Mouse (Mus musculus) kidney, postnatal 0 days (tissue): ENCODE measurements around the gene Tdrd1. TPM values are rescaled to one million over a fixed set of nuclear protein-coding genes. Genes with fewer than 3 reads are reported as not detected.
A peak's percentile ranks its signal among the peaks of the same experiment; 100 is the strongest.

Source experiments
- ATAC-seq: fragments of 200-750 bp; cut with Nextera tagmentation; replicated peaks from 2 replicates; pipeline ENCODE4 v1.8.0; 2017; ENCODE audit warnings: low read depth, moderate number of reproducible peaks, moderate TSS enrichment, moderate library complexity; ENCODE audit not compliant: low FRiP score
- DNase-seq: peaks from one replicate; pipeline ENCODE4 v3.0.0-alpha.2; 2016; ENCODE audit warnings: low spot score
- H3K27ac ChIP-seq: fragments of 300-500 bp; sonication (generic); 2 replicates; pipeline ENCODE4 v1.5.1; 2014; ENCODE audit warnings: mild to moderate bottlenecking
- H3K27me3 ChIP-seq: fragments of 300-500 bp; sonication (generic); 2 replicates; pipeline ENCODE4 v1.6.1; 2014; ENCODE audit warnings: low read length, mixed read lengths; ENCODE audit not compliant: insufficient read depth
- H3K36me3 ChIP-seq: fragments of 300-500 bp; sonication (generic); 2 replicates; pipeline ENCODE4 v1.6.1; 2014; ENCODE audit warnings: low read length, mixed read lengths; ENCODE audit not compliant: insufficient read depth
- H3K4me1 ChIP-seq: fragments of 300-500 bp; sonication (generic); replicated peaks from 2 replicates; pipeline ENCODE4 v1.6.1; 2014; ENCODE audit warnings: antibody characterized with exemption, low read length, mixed read lengths; ENCODE audit not compliant: insufficient read depth
- H3K4me2 ChIP-seq: fragments of 300-500 bp; sonication (generic); 2 replicates; pipeline ENCODE4 v1.6.1; 2014; ENCODE audit warnings: mild to moderate bottlenecking, low read length, moderate library complexity, mixed read lengths
- H3K4me3 ChIP-seq: fragments of 300-500 bp; sonication (generic); replicated peaks from 2 replicates; pipeline ENCODE4 v1.5.1; 2014; ENCODE audit warnings: low read depth, low read length
- H3K9ac ChIP-seq: fragments of 300-500 bp; sonication (generic); 2 replicates; pipeline ENCODE4 v1.6.1; 2014; ENCODE audit warnings: low read depth, low read length
- H3K9me3 ChIP-seq: fragments of 300-500 bp; sonication (generic); replicated peaks from 2 replicates; pipeline ENCODE4 v1.6.1; 2016; ENCODE audit warnings: low read length, inconsistent platforms, mixed read lengths
- CTCF ChIP-seq: IDR thresholded peaks from 2 replicates; pipeline ENCODE4 v1.5.1; 2016; ENCODE audit warnings: antibody characterized with exemption, low read depth, mild to moderate bottlenecking, moderate library complexity
- WGBS: fragments of 180-500 bp; shearing (Covaris S2); extraction: QIAGEN DNeasy Blood & Tissue Kit; methylation state at CpG from one replicate; pipeline ENCODE4 v1.1.7; 2014; 5-methylcytosine and 5-hydroxymethylcytosine counted together
- polyA plus RNA-seq: library from polyadenylated mRNA; unstranded; fragments of >200 nt; fragmentation: Nextera tagmentation; extraction: Ambion mirVana; gene quantifications from 2 replicates; pipeline ENCODE4 v1.2.1, GENCODE M21; 2015

Tdrd1 gene
- polyA plus RNA-seq, 1 experiment from 2014 or later: 0.58 TPM

- Histone ChIP-seq H3K36me3 (no peaks in the 10 kb centered on the region), H3K4me3 (peak overlapping the region; percentile 46), H3K9ac (peak overlapping the region; percentile 53), H3K4me2 (peak overlapping the region; percentile 86), H3K4me1 (peaks cover 6% of the 10 kb centered on the region), H3K27me3 (peaks cover 16% of the 10 kb centered on the region), H3K9me3 (no peaks in the 10 kb centered on the region), H3K27ac (no peak overlapping the region)
- WGBS: 7% methylated on average over 30 of the region's 30 CpGs
- TF ChIP-seq CTCF: no peak
- DNase-seq (no peak), ATAC-seq (no peak)
These were observed 48.7 kb downstream of the Tdrd1 start for GRCm38 (mm10) chr19:56874601-56875315.

GRCm38 (mm10) chr19:56877364-56877763, 51.4 kb downstream of the Tdrd1 start:
- Histone ChIP-seq H3K36me3 (no peaks in the 10 kb centered on the region), H3K9me3 (no peaks in the 10 kb centered on the region), H3K4me1 (peaks cover 9% of the 10 kb centered on the region), H3K4me3 (no peak overlapping the region), H3K4me2 (no peak overlapping the region), H3K9ac (no peak overlapping the region), H3K27ac (no peak overlapping the region), H3K27me3 (peaks cover 13% of the 10 kb centered on the region)
- ATAC-seq (no peak), DNase-seq (no peak)
- 64% methylated on average over 6 of the region's 6 CpGs for WGBS
- no peak for TF ChIP-seq CTCF

- Histone ChIP-seq H3K4me2 (no peak overlapping the region), H3K27ac (peak overlapping the region; percentile 48; the same call in 1 of the 2 replicates), H3K4me1 (no peaks in the 10 kb centered on the region; the same call in 1 of the 2 replicates), H3K9ac (no peak overlapping the region), H3K27me3 (no peaks in the 10 kb centered on the region), H3K36me3 (no peaks in the 10 kb centered on the region), H3K4me3 (no peak overlapping the region), H3K9me3 (no peaks in the 10 kb centered on the region)
- ATAC-seq (no peak), DNase-seq (peak; percentile 56)
- no peak for TF ChIP-seq CTCF
- WGBS: 53% methylated on average over 10 of the region's 10 CpGs
These were observed 61.9 kb downstream of the Tdrd1 start for GRCm38 (mm10) chr19:56887879-56888278.

GRCm38 (mm10) chr19:56888654-56889053, 62.6 kb downstream of the Tdrd1 start:
- WGBS: 67% methylated on average over 5 of the region's 5 CpGs
- TF ChIP-seq CTCF: no peak
- no peak overlapping the region for H3K9ac ChIP-seq
- H3K27ac ChIP-seq: no peak overlapping the region
- no peaks in the 10 kb centered on the region for H3K27me3 ChIP-seq
- no peaks in the 10 kb centered on the region; the same call in 1 of the 2 replicates for H3K4me1 ChIP-seq
- no peak for DNase-seq
- H3K36me3 ChIP-seq: no peaks in the 10 kb centered on the region
- H3K4me2 ChIP-seq: no peak overlapping the region
- ATAC-seq: no peak
- no peaks in the 10 kb centered on the region for H3K9me3 ChIP-seq
- no peak overlapping the region for H3K4me3 ChIP-seq

GRCm38 (mm10) chr19:56891438-56891837, 65.4 kb downstream of the Tdrd1 start:
- TF ChIP-seq CTCF: no peak
- Histone ChIP-seq H3K4me1 (no peaks in the 10 kb centered on the region; the same call in 1 of the 2 replicates), H3K27me3 (no peaks in the 10 kb centered on the region), H3K9ac (no peak overlapping the region), H3K4me3 (no peak overlapping the region), H3K36me3 (no peaks in the 10 kb centered on the region), H3K9me3 (no peaks in the 10 kb centered on the region), H3K27ac (no peak overlapping the region), H3K4me2 (no peak overlapping the region)
- DNase-seq: no peak
- 50% methylated on average over 2 of the region's 2 CpGs for WGBS
- peak; percentile 53 for ATAC-seq

GRCm38 (mm10) chr19:56892586-56892985, 66.6 kb downstream of the Tdrd1 start:
- Histone ChIP-seq H3K9me3 (no peaks in the 10 kb centered on the region), H3K4me2 (no peak overlapping the region), H3K27ac (no peak overlapping the region), H3K9ac (no peak overlapping the region), H3K4me3 (no peak overlapping the region), H3K4me1 (peaks cover 9% of the 10 kb centered on the region), H3K36me3 (no peaks in the 10 kb centered on the region), H3K27me3 (no peaks in the 10 kb centered on the region)
- no peak for TF ChIP-seq CTCF
- WGBS: 69% methylated on average over 5 of the region's 5 CpGs
- no peak for DNase-seq
- ATAC-seq: no peak
